Mouse (Mus musculus) granulocyte monocyte progenitor cell, adult 5-6 weeks (primary cell): ENCODE results near the gene Ttll11. TPM values are rescaled to one million over a fixed set of nuclear protein-coding genes. Genes with fewer than 3 reads are reported as not detected.

Experiments used
- ATAC-seq: replicated peaks from 2 replicates; pipeline ENCODE4 v1.8.0; 2016; ENCODE audit warnings: mild to moderate bottlenecking, moderate TSS enrichment, inconsistent platforms; ENCODE audit not compliant: poor library complexity, severe bottlenecking
- total RNA-seq, 2 experiments: library from RNA; stranded (forward) in 1 of 2; stranded (reverse) in 1 of 2; fragments of 200-712, 200-1000 nt in 1 of 2; fragments of >200 nt in 1 of 2; fragmentation: Nextera tagmentation in 1 of 2; gene quantifications; 2 replicates each; pipeline ENCODE4 v1.2.3; 2014 to 2017

Ttll11 gene
- total RNA-seq, 2 experiments from 2014 or later = not detected

- ATAC-seq = no peak
Measured at GRCm38 (mm10) chr2:35785877-35786276, 193.8 kb downstream of the Ttll11 start.

GRCm38 (mm10) chr2:35783368-35783767 lies 196.3 kb downstream of the Ttll11 start:
- no peak for ATAC-seq

GRCm38 (mm10) chr2:35779266-35779665 lies 200.4 kb downstream of the Ttll11 start:
- ATAC-seq = no peak

DNA sequence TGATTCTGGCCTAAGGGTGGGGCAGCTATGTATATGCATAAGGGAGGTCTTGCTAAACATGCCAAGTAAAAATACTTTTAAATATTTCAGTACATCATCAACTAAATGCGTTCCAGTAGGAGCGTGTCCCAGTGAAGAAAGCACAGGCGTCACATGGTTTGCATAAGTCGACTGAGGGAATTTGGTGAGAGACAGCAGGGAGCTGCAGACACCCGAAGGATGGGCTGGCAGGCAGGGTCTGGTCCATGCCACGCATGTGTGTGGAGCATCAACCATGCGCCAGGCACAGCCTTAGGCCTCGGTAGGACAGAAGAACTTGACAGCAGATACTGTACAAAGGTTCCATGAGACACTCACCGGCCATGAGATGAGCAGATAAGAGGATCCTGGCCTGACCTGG lies 202.8 kb downstream of the Ttll11 start:
- ATAC-seq = no peak

DNA sequence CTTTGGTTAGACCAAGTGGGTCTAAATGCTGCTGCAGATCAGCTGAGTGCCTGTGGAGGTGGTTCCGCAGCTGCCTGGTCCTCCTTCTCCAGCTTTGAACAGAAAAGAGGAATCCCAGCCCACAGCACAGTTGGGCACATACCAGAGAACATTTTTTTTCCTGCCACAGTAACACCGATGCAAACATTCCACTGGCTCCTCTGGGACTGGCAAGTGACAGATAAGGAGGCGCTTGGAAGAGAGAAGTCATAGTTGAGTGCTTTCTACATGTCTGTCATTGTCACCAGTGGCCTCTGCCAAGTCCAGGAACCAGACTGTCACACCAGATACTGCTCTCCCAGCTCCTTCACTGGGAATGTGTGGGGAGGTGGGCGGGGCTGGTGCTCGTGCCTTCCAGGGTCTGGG lies 204.1 kb downstream of the Ttll11 start:
- ATAC-seq = no peak

GRCm38 (mm10) chr2:35770541-35770940 lies 209.2 kb downstream of the Ttll11 start:
- ATAC-seq = no peak

DNA sequence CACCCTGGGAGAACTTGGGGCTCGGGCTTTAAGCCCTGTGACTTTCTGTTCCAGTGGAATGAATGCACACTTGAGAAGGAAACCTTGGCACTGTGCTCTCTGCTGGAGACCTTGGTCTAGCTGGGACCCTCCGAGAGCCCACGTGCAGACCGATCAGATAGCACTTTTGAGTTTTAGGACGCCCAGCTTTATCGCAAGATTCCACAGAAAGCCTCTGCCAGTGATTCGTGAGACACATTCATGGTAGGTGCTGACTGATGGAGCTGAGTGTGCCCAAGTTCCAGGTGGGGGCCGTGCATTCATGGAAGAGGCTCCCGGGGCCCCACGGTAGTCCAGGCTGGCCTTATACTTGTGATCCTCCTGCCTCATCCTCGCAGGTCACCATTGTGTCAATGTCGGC lies 210.3 kb downstream of the Ttll11 start:
- no peak for ATAC-seq

- no peak for ATAC-seq
Measured at GRCm38 (mm10) chr2:35768538-35769238, 211.0 kb downstream of the Ttll11 start.

DNA sequence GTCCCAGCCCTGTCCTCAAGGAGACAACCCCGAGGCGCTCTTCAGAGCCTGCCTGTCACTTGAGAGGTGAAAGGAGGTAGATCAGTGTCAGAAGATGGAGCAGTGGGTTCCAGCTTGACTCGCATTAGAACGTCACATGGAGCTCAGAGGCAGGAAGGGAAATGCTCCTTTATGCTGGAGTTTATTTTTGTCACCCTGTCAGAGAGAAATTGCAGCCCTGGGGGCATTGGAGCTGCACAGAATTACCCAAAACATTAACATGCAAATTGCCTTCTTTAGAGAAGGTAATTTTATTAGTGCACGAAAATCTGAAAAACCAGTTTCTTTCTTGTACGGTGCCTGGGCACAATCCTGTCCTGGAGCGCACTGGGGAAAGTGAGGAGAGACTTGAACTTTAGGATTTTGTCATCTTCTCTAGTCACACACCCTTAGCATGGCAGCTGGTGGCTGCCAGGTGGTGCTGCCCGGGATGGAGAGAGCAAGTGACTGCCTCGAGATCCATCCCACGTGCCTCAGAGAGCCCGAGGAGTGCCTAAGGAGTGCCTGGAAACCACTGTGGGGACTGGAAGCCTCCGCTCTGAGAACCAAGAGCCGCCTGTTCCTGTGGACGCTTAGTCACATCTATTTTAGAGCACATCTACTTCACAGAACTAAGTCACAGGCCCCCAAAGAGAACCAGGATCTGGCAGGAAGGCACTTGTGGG lies 211.7 kb downstream of the Ttll11 start:
- no peak for ATAC-seq

DNA sequence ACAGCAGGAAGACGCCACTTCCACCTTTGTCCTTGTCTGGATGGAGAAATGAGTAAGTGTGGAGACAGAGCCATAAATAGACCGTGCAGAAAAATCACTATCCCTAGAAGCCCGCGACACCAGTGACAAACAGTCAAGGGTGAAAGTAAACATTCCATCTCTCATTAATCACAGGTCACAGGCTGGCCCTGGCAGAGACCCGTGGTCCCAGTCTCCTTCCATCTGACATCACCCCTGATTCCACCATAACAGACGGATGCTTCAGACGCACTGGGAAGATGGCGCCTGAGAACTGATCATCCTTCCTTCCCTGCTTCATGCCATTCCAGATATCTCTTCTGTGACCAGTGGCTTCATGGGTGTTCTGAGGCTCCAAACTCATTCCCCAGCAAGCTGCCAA lies 215.4 kb downstream of the Ttll11 start:
- ATAC-seq = no peak

GRCm38 (mm10) chr2:35763818-35764217 lies 215.9 kb downstream of the Ttll11 start:
- no peak for ATAC-seq

GRCm38 (mm10) chr2:35761458-35761857 lies 218.3 kb downstream of the Ttll11 start:
- ATAC-seq = no peak

GRCm38 (mm10) chr2:35760867-35761266 lies 218.8 kb downstream of the Ttll11 start:
- no peak for ATAC-seq

GRCm38 (mm10) chr2:35760352-35760751 lies 219.4 kb downstream of the Ttll11 start:
- no peak for ATAC-seq

- peak; percentile 98 for ATAC-seq
Measured at GRCm38 (mm10) chr2:35756467-35756866, 223.2 kb downstream of the Ttll11 start.

GRCm38 (mm10) chr2:35751781-35752505 lies 227.8 kb downstream of the Ttll11 start:
- no peak for ATAC-seq

- no peak for ATAC-seq
Measured at GRCm38 (mm10) chr2:35750533-35751141, 229.1 kb downstream of the Ttll11 start.

DNA sequence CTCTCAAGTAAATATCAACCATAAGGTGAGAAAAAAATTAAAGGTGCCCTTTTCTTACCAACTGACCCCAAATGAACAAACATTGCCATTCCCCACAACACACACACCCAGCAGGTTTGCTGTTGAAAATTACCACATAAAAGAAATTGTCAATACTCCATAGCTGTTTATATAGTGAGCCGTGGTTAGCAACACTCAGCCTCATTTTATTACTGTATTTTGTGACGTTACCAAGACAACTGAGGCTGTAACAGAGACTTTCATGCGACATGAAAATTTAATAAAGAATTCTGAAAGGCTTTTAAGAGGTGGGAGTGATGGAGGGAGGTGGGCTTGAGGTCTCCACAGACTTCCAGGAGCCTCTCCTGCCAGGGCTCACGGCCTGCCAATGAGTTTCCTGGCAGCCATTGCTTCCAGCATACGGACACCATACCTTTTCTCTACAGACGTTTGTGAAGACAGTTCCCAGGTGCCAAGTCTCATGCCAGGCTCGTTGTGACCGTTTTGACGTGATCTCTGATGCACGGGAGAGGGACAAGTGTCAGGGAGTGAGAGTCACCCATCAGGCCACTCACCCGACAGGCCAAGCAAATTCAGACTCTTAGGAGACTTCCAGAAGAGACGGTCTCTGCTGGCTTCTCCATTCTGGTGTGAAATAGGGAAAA lies 232.2 kb downstream of the Ttll11 start:
- ATAC-seq = no peak

DNA sequence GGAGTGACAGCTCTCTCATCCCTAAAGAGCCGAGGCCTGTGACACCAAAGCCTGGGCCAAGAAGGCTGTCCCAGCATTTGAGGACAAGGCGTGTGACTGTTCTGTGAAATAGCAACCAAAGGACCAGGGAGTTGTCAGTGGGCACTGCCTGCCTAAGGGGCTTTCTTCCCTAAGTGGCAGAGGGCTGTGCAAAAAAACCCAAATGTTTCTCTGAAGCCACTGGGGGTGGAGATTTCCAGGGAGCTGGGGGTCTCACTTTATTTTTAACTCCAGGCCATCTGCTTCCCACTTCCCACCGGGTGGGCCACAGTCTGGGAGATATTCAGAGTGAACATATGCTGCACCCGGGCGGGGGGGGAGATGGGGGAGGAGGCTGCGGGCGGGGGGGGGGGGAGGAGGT lies 233.1 kb downstream of the Ttll11 start:
- no peak for ATAC-seq

GRCm38 (mm10) chr2:35745876-35746275 lies 233.8 kb downstream of the Ttll11 start:
- ATAC-seq = no peak
